ENCODE assay signal across 9 mouse cellular contexts in genomic region chr11:112817829-112818650, GRCm38 (mm10). TPM values are rescaled to one million over a fixed set of nuclear protein-coding genes. Genes with fewer than 3 reads are reported as not detected.
DNase-seq lines count a peak whose midpoint lies in the region; ATAC-seq and TF ChIP-seq lines count a peak whose summit lies in the region.
"Had no signal": no experiment of that assay in that cellular context is flagged by ENCODE, and none has a peak within 500 bp of the region (broad histone marks: within the 10 kb centered on the region; RNA-seq: fewer than 3 reads in every experiment).

No protein-coding gene starts in this region.

- 52% methylated on average over 14 of the region's 14 CpGs for WGBS in lung, embryonic 16.5 days
- WGBS in forebrain, embryonic 13.5 days, result 48% methylated on average over 14 of the region's 14 CpGs
- WGBS in midbrain, embryonic 10.5 days, result 69% methylated on average over 14 of the region's 14 CpGs
- WGBS in stomach, postnatal 0 days, result 35% methylated on average over 14 of the region's 14 CpGs

- no peak for TF ChIP-seq EP300 in stomach, postnatal 0 days (optimal IDR thresholded peaks at IDR 0.05)

- H3K27me3 ChIP-seq in lung, embryonic 16.5 days (ENCODE audit: control insufficient read depth, insufficient read depth, low read depth, low read length), result no peaks in the 10 kb centered on the region
- H3K27me3 ChIP-seq in forebrain, embryonic 13.5 days, result no peaks in the 10 kb centered on the region
- no peaks in the 10 kb centered on the region; the same call in 1 of the 2 replicates for H3K27me3 ChIP-seq in midbrain, embryonic 10.5 days (ENCODE audit: low read depth, poor library complexity, severe bottlenecking)
- H3K27me3 ChIP-seq in stomach, postnatal 0 days (ENCODE audit: control insufficient read depth, insufficient read depth, low read length), result no peaks in the 10 kb centered on the region
- H3K27me3 ChIP-seq: megakaryocyte, embryonic 14.5 days had no signal

- no peak overlapping the region for H3K4me3 ChIP-seq in lung, embryonic 16.5 days (ENCODE audit: low read length)
- H3K4me3 ChIP-seq in forebrain, embryonic 13.5 days, result no peak overlapping the region
- no peak overlapping the region for H3K4me3 ChIP-seq in midbrain, embryonic 10.5 days
- no peak overlapping the region for H3K4me3 ChIP-seq in stomach, postnatal 0 days (ENCODE audit: low read depth, low read length)
- H3K4me3 ChIP-seq: megakaryocyte, embryonic 14.5 days had no signal

- H3K9ac ChIP-seq in lung, embryonic 16.5 days (ENCODE audit: low read length), result no peak overlapping the region
- H3K9ac ChIP-seq in forebrain, embryonic 13.5 days, result no peak overlapping the region; the same call in 1 of the 2 replicates
- no peak overlapping the region for H3K9ac ChIP-seq in stomach, postnatal 0 days (ENCODE audit: low read length)

- no peak overlapping the region for H3K27ac ChIP-seq in lung, embryonic 16.5 days (ENCODE audit: low read length)
- 0 out of 2 replicates have a peak overlapping the region, but pooled peaks have one; percentile 8 for H3K27ac ChIP-seq in forebrain, embryonic 13.5 days
- peak overlapping the region; percentile 50 for H3K27ac ChIP-seq in midbrain, embryonic 10.5 days (replicated peaks)
- no peak overlapping the region for H3K27ac ChIP-seq in stomach, postnatal 0 days (replicated peaks)

- ATAC-seq in lung, embryonic 16.5 days (ENCODE audit: low read depth), result peak; percentile 26
- peak; percentile 83 for ATAC-seq in forebrain, embryonic 13.5 days
- ATAC-seq in stomach, postnatal 0 days (ENCODE audit: low FRiP score, low TSS enrichment), result 0 out of 2 replicates have a peak, but pooled peaks have one; percentile 26

- peaks cover 6% of the 10 kb centered on the region for H3K4me1 ChIP-seq in lung, embryonic 16.5 days (replicated peaks; ENCODE audit: control insufficient read depth, insufficient read depth, low read length)
- H3K4me1 ChIP-seq in forebrain, embryonic 13.5 days, result peaks cover 32% of the 10 kb centered on the region
- peaks cover 32% of the 10 kb centered on the region for H3K4me1 ChIP-seq in midbrain, embryonic 10.5 days
- no peaks in the 10 kb centered on the region for H3K4me1 ChIP-seq in stomach, postnatal 0 days (replicated peaks; ENCODE audit: control insufficient read depth, insufficient read depth)
- H3K4me1 ChIP-seq: megakaryocyte, embryonic 14.5 days had no signal

- DNase-seq in lung, adult 18-20 months, result no peak
- no peak for DNase-seq in midbrain, embryonic 10.5 days (ENCODE audit: low spot score)
- DNase-seq in stomach, postnatal 0 days (ENCODE audit: low spot score), result no peak
- no peak for DNase-seq in natural killer cell, adult 2 months (ENCODE audit: low spot score in 2 of 2)
- no peak for DNase-seq in right cerebral cortex, adult 18-20 months
- DNase-seq: adrenal gland, postnatal 14 days had no signal

- H3K4me2 ChIP-seq in lung, embryonic 16.5 days (ENCODE audit: low read depth, low read length), result no peak overlapping the region
- peak overlapping the region; percentile 6; the same call in 1 of the 2 replicates for H3K4me2 ChIP-seq in forebrain, embryonic 13.5 days
- no peak overlapping the region for H3K4me2 ChIP-seq in stomach, postnatal 0 days (replicated peaks; ENCODE audit: low read depth)

- no peaks in the 10 kb centered on the region for H3K36me3 ChIP-seq in lung, embryonic 16.5 days (ENCODE audit: control insufficient read depth, insufficient read depth, low read length)
- no peaks in the 10 kb centered on the region for H3K36me3 ChIP-seq in forebrain, embryonic 13.5 days (ENCODE audit: poor library complexity, severe bottlenecking)
- no peaks in the 10 kb centered on the region for H3K36me3 ChIP-seq in midbrain, embryonic 10.5 days
- H3K36me3 ChIP-seq in stomach, postnatal 0 days (ENCODE audit: control insufficient read depth, insufficient read depth, low read length), result no peaks in the 10 kb centered on the region

- no peak for TF ChIP-seq CTCF in stomach, postnatal 0 days (IDR thresholded peaks at IDR 0.05; ENCODE audit: low read depth)

- no peaks in the 10 kb centered on the region for H3K9me3 ChIP-seq in lung, embryonic 16.5 days (ENCODE audit: control insufficient read depth, low read length)
- H3K9me3 ChIP-seq in forebrain, embryonic 13.5 days (replicated peaks), result no peaks in the 10 kb centered on the region
- no peaks in the 10 kb centered on the region for H3K9me3 ChIP-seq in midbrain, embryonic 10.5 days (replicated peaks)
- H3K9me3 ChIP-seq in stomach, postnatal 0 days (ENCODE audit: control insufficient read depth, low read length), result no peaks in the 10 kb centered on the region

RNA-seq across cellular contexts. Expression of gene Sox9, which starts 36.0 kb away (rescaled TPM):
- polyA plus RNA-seq in lung, embryonic 16.5 days (2015; fragmentation: Nextera tagmentation; extraction: Ambion mirVana), result 48.5 and 59.5 TPM in 2 replicates
- 94.1 and 97.8 TPM in 2 replicates for polyA plus RNA-seq in forebrain, embryonic 13.5 days (2015; fragmentation: Nextera tagmentation; extraction: Ambion mirVana)
- polyA plus RNA-seq in midbrain, embryonic 10.5 days (2016; fragmentation: Nextera tagmentation; extraction: Ambion mirVana), result 61.8 and 108 TPM in 2 replicates
- polyA plus RNA-seq in stomach, postnatal 0 days (2015; fragmentation: Nextera tagmentation; extraction: Ambion mirVana), result 26.7 and 27.0 TPM in 2 replicates

Comparison
In these comparisons a context has a peak if more than half of its experiments do, and no peak if none do; other contexts are left out.
1. ATAC-seq: peak in every context shown above with its lines; median percentile 83 in forebrain, embryonic 13.5 days; 26 in lung, embryonic 16.5 days; 26 in stomach, postnatal 0 days.
2. H3K27ac ChIP-seq: peak in forebrain, embryonic 13.5 days (single experiment) and midbrain, embryonic 10.5 days (single experiment); none in lung, embryonic 16.5 days (single experiment) and stomach, postnatal 0 days (single experiment).